Mouse (Mus musculus): Measurements from ENCODE around the gene Nt5e. TPM values are rescaled to one million over a fixed set of nuclear protein-coding genes. Genes with fewer than 3 reads are reported as not detected.
"Not testable (repeated sequence)": the region's sequence is repeated elsewhere in the genome, so short reads cannot be mapped to it uniquely, and the experiment has no call there.

Nt5e gene
- polyA plus RNA-seq (2016; fragmentation: Nextera tagmentation; extraction: Ambion mirVana) = 3.1 and 3.2 TPM in 2 replicates

DNA sequence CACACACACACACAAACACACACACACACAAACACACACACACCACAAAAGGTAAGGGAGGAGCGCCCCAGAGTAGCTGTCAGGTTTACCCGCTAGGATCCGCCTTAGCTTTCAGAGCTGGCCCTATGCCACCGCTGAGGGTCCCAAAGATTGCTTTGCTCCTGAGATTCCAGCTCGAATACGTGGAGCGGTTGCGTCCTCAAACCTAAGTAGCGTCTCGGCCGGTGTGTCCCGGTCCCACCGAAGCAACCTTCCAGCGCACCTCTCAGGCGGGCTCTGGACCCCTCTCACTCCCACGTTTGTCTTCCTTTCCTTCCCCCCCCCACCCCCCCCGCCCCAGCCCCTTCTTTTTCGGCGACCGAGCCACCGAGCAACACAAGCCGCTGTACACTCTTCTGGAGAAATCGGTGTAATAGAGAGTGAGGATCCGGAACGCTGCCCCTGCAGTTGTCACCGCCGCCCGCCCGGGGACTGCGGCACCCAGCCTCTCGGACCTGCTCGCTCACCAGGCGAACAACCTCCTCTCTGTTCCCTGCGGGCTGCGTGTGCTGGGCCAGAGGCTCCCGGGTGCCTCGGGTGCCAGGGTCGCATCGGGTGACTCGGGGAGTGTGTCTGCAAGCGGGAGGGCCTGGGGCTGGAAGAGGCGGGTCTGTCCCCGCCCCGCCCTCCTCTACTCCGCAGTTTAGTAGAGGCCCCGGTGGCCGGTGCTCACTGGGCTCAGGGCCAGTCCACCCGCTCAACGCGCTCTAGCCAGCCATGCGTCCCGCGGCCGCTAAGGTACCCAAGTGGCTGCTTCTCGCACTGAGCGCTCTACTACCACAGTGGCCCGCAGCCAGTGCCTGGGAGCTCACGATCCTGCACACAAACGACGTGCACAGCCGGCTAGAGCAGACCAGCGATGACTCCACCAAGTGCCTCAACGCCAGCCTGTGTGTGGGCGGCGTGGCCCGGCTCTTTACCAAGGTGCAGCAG lies at the start of gene Nt5e:
Gene Nt5e (plus strand): TSS at position 268 of the 972 bp plus-strand sequence.
- Histone ChIP-seq H3K27me3 (peaks cover 42% of the 10 kb centered on the region), H3K4me1 (peaks cover 4% of the 10 kb centered on the region; the same call in 1 of the 2 replicates), H3K36me3 (no peaks in the 10 kb centered on the region), H3K4me3 (peak within 1 kb of the TSS; percentile 57), H3K27ac (no peak within 1 kb of the TSS), H3K9ac (peak within 1 kb of the TSS; percentile 60), H3K9me3 (no peaks in the 10 kb centered on the region), H3K4me2 (replicated peaks) (peak within 1 kb of the TSS; percentile 95)
- peak; percentile 93 for ATAC-seq (ENCODE audit: insufficient number of reproducible peaks, insufficient read depth, low FRiP score, low TSS enrichment)
- 1% methylated on average over 66 of the region's 66 CpGs for WGBS

DNA sequence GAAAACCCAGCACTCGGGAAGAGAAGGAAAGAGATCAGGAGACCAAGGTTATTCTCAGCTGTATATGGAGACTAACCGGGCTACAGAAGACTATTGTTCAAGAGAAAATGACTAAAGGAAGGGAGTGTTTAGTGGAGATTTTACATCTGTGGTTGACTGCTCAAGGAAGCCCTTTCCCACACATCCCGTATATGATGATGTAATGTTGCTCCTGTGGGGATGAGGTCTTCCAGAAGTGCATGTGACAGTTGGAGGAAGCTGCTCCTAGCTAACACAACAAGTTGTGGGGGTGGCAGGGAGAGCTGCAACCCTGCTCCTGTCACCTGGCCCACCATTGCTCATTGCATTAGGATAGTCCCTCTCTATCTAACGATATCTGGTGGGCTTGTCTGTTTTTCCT lies 49.4 kb upstream of the Nt5e start:
- H3K4me3 ChIP-seq = no peak overlapping the region
- H3K27me3 ChIP-seq = no peaks in the 10 kb centered on the region
- no peaks in the 10 kb centered on the region for H3K4me1 ChIP-seq
- no peak overlapping the region for H3K4me2 ChIP-seq (replicated peaks)
- no peak overlapping the region for H3K27ac ChIP-seq
- no peaks in the 10 kb centered on the region for H3K36me3 ChIP-seq
- H3K9me3 ChIP-seq = no peaks in the 10 kb centered on the region
- 80% methylated on average over 4 of the region's 4 CpGs for WGBS
- ATAC-seq (ENCODE audit: insufficient number of reproducible peaks, insufficient read depth, low FRiP score, low TSS enrichment) = no peak
- H3K9ac ChIP-seq = no peak overlapping the region

DNA sequence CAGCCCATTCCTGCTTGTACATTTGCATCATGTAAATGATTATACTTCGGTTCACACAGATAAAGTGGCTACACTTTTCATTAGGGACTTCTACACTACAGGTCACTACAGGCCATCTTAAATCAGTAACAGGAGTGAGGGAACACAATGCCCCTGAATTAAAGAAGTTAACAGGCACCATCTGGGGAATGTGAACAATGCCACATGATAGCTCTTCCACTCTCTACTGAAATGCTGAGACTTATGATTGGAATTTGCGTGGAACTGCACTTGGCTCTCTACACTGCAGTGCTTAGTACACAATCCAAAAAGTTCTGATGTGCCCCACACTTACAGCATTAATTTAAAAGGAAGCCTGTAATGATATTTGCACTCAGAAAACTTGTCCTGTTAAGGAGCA lies 47.3 kb upstream of the Nt5e start:
- Histone ChIP-seq H3K9me3 (no peaks in the 10 kb centered on the region), H3K4me2 (replicated peaks) (no peak overlapping the region), H3K27me3 (no peaks in the 10 kb centered on the region), H3K27ac (no peak overlapping the region), H3K9ac (no peak overlapping the region), H3K4me3 (no peak overlapping the region), H3K4me1 (no peaks in the 10 kb centered on the region), H3K36me3 (no peaks in the 10 kb centered on the region)
- 34% methylated on average over 2 of the region's 2 CpGs for WGBS
- no peak for ATAC-seq (ENCODE audit: insufficient number of reproducible peaks, insufficient read depth, low FRiP score, low TSS enrichment)

DNA sequence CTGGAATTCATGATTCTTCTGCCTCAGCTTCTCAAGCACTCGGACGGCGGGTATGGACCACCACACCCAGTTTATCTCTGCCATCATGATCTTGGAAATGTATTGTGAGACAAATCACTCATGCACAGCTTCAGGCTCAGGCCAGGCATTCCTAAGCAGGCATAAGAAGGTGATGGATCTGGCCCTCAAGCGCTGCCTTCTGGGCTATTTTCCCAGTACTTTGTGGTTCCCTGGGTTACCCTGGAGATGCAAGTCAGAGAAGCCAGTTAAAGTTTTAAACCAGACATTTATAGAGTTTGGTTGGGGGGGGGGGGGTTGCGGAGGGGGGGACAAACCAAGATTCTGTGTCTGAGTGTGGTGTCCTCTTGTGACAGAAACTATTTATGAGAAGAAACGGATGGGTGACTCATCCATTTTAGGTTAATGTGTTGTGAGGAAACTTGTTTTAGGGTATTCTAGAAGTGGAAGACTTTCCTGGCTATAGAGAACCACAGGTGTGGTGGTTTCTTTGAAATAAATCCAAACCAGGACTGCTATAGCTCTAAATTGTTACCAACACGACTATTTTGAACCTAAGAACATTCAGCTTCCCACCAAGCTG lies 37.3 kb upstream of the Nt5e start:
- Histone ChIP-seq H3K4me3 (no peak overlapping the region), H3K36me3 (no peaks in the 10 kb centered on the region), H3K27me3 (no peaks in the 10 kb centered on the region), H3K9ac (no peak overlapping the region), H3K9me3 (no peaks in the 10 kb centered on the region), H3K27ac (no peak overlapping the region), H3K4me2 (replicated peaks) (no peak overlapping the region), H3K4me1 (no peaks in the 10 kb centered on the region)
- ATAC-seq (ENCODE audit: insufficient number of reproducible peaks, insufficient read depth, low FRiP score, low TSS enrichment) = no peak
- WGBS = 83% methylated on average over 7 of the region's 7 CpGs

DNA sequence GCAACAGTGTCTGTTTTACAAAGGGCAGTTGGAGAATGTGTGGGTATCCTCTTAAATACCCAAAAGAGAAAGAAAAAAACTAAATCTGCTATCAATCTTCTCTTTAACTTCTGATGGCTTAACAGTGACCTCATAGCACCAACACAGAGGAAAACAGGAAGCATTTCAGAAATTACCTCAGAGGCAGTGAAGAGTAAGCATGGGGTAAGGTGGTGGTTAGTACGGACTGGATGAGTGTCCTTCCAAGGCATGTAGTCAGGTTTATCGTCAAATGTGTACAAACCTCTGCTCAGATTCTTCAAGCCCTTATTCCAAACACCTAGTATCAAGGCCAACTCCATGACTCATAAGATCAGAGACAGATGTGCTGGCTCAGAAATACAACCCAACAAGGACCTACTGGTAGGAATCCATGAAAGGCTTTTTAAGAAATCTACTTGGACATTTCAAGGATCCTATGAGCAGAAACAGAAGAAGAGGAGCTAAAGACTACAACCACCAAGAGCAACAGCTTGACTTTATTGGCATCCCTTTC lies 34.1 kb upstream of the Nt5e start:
- Histone ChIP-seq H3K4me3 (no peak overlapping the region), H3K4me2 (replicated peaks) (no peak overlapping the region), H3K27ac (no peak overlapping the region), H3K36me3 (no peaks in the 10 kb centered on the region), H3K4me1 (no peaks in the 10 kb centered on the region), H3K27me3 (no peaks in the 10 kb centered on the region), H3K9ac (no peak overlapping the region), H3K9me3 (no peaks in the 10 kb centered on the region)
- ATAC-seq (ENCODE audit: insufficient number of reproducible peaks, insufficient read depth, low FRiP score, low TSS enrichment) = no peak
- 84% methylated on average over 2 of the region's 2 CpGs for WGBS

DNA sequence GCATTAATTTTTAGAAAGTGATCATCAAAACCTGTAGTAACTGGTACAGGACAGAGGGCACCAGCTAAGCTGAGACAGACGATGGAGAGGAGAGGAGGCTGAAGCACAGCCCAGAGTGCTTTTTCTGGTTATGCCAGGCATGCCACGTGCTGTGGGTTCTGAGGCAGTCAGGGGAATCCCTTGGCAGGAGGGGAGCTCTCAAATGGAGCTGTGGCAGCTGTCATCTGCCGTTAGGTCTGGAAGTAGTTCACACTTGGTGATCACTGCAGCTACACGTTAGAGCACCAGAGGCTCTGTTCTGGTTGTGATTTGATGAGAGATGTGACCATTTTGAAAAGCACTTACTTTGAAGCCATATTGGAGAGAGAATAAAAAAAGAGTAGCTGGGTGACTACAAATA lies 31.2 kb upstream of the Nt5e start:
- 60% methylated on average over 4 of the region's 4 CpGs for WGBS
- Histone ChIP-seq H3K27me3 (no peaks in the 10 kb centered on the region), H3K4me1 (no peaks in the 10 kb centered on the region), H3K27ac (no peak overlapping the region), H3K9me3 (no peaks in the 10 kb centered on the region), H3K36me3 (no peaks in the 10 kb centered on the region), H3K4me3 (no peak overlapping the region), H3K4me2 (replicated peaks) (no peak overlapping the region), H3K9ac (no peak overlapping the region)
- ATAC-seq (ENCODE audit: insufficient number of reproducible peaks, insufficient read depth, low FRiP score, low TSS enrichment) = no peak

DNA sequence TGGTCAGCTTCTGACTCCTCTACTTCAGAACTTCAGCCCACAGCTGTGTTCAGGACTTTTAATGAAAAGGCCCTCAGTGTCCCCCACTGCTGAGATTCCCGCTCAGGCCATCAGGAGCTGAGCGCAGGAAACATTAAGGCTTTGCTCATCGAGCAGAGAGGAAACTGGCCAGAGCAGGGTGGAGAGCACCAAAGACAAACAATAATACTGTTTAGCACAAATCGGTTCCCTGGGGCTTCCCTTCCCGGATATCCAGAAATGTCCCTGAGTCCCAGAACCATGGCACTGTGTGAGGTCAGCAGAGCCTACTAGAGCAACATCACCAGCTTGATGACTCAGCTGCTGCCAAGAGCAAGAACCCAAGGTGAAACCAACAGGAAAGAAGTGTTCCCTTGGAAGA lies 30.7 kb upstream of the Nt5e start:
- Histone ChIP-seq H3K4me3 (no peak overlapping the region), H3K27ac (no peak overlapping the region), H3K9me3 (no peaks in the 10 kb centered on the region), H3K4me2 (replicated peaks) (no peak overlapping the region), H3K36me3 (no peaks in the 10 kb centered on the region), H3K27me3 (no peaks in the 10 kb centered on the region), H3K4me1 (no peaks in the 10 kb centered on the region), H3K9ac (no peak overlapping the region)
- no peak for ATAC-seq (ENCODE audit: insufficient number of reproducible peaks, insufficient read depth, low FRiP score, low TSS enrichment)
- WGBS = 61% methylated on average over 5 of the region's 5 CpGs

DNA sequence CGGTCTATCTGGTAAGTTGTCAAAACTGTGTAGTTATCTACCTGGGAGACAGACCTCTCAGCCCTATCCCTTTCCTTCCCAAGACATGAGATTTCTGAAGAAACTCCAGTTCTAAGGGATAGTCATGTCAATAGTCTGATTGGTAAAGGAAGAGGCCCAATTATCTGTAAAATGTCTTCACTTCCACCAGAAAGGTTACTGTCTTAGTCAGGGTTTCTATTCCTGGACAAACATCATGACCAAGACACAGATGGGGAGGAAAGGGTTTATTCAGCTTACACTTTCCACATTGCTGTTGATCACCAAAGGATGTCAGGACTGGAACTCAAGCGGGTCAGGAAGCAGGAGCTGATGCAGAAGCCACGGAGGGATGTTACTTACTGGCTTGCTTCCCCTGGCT lies 29.8 kb upstream of the Nt5e start:
- not testable (repeated sequence) for H3K4me3 ChIP-seq; H3K9me3 ChIP-seq; ATAC-seq (ENCODE audit: insufficient number of reproducible peaks, insufficient read depth, low FRiP score, low TSS enrichment); H3K9ac ChIP-seq; H3K36me3 ChIP-seq; H3K27me3 ChIP-seq; H3K27ac ChIP-seq; H3K4me1 ChIP-seq; H3K4me2 ChIP-seq (replicated peaks)
- 88% methylated on average over 3 of the region's 3 CpGs for WGBS

DNA sequence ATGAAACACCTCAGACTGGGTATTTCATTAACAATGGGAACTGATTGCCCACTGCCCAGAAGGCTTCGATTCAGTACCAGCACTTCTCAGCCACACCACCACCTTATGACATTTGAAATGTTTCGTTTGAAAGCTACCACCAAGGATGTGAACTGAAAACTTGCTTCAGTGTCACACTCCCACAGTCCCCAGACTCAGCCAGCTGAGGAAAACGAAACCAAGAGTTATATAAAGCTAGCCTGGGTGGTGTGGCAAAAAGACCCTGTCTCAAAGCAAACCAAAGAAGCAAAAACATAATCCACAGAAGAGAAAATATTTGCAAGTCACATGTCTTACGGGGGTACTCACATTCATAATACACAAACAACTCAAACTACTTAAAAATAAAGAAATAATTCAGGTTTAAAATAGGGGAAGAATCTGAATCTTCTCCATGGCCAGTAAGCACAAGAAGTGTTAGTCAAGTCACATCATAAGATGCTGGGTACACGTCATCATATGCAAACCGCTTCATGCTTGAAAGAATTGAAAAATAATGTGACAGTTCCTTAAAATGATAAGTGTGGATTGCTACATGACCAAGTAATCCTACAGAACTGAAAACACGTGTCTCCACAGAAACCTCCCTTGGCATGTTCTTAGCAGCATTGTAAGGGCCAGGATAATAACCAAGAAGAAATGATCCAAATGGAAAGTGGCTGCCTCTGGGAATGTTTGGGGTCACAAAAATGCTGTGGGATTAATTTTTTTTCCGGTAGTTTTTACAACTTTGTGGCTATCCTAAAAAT lies 28.9 kb upstream of the Nt5e start:
- 82% methylated on average over 8 of the region's 8 CpGs for WGBS
- no peak overlapping the region for H3K9ac ChIP-seq
- no peak for ATAC-seq (ENCODE audit: insufficient number of reproducible peaks, insufficient read depth, low FRiP score, low TSS enrichment)
- H3K4me2 ChIP-seq (replicated peaks) = no peak overlapping the region
- H3K9me3 ChIP-seq = no peaks in the 10 kb centered on the region
- no peaks in the 10 kb centered on the region for H3K27me3 ChIP-seq
- H3K27ac ChIP-seq = no peak overlapping the region
- H3K36me3 ChIP-seq = no peaks in the 10 kb centered on the region
- H3K4me1 ChIP-seq = no peaks in the 10 kb centered on the region
- no peak overlapping the region for H3K4me3 ChIP-seq

DNA sequence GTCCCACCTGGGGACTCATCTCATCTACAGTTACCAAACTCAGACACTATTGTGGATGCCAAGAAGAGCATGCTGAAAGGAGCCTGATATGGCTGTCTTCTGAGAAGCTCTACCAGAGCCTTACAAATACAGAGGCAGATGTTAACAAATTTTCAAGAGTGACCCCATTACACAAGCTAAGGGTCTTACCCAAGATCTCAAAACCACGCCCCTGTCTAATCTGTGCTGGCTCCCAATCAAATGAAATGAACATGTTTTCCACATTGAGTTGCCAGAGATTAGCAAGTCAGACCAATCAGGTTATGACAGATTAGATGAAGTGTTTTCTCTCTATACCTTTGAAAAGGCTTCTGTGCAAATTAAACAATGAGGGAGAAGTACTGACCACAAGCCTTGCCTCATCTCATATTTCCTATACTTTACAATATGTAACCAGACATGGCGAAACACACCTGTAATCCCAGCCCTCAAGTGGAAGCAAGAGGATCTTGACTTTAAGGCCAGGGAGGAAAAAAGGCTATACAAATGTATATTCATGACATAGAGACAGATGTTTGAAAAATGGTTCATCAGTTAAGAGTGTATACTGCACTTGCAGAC lies 19.9 kb upstream of the Nt5e start:
- Histone ChIP-seq H3K4me1 (no peaks in the 10 kb centered on the region), H3K27me3 (no peaks in the 10 kb centered on the region), H3K9ac (no peak overlapping the region), H3K4me2 (replicated peaks) (no peak overlapping the region), H3K27ac (no peak overlapping the region), H3K9me3 (no peaks in the 10 kb centered on the region), H3K36me3 (no peaks in the 10 kb centered on the region), H3K4me3 (no peak overlapping the region)
- no peak for ATAC-seq (ENCODE audit: insufficient number of reproducible peaks, insufficient read depth, low FRiP score, low TSS enrichment)
- WGBS = 89% methylated on average over 2 of the region's 2 CpGs

DNA sequence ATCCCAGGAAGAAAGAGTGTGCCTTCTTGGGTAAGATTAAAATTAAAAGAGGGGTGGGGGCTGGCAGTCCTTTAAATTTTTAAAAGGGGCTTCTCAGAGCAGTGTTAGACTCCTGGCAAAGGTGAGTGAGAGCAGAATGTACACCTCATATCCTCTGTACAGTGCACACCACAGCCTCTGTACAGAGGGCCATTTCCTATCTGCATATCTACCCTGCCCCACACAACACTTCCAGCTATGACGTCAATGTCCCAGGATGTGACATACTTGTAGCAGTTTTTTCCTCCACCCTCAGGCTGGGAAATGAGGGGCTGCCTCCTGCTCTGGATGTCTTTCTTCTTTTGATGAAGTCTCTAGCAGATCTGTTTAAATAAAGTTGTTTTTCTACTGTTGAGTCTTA lies 17.9 kb upstream of the Nt5e start:
- Histone ChIP-seq H3K9me3 (no peaks in the 10 kb centered on the region), H3K27ac (no peak overlapping the region), H3K4me2 (replicated peaks) (no peak overlapping the region), H3K36me3 (no peaks in the 10 kb centered on the region), H3K4me3 (no peak overlapping the region), H3K27me3 (no peaks in the 10 kb centered on the region), H3K9ac (no peak overlapping the region), H3K4me1 (no peaks in the 10 kb centered on the region)
- ATAC-seq (ENCODE audit: insufficient number of reproducible peaks, insufficient read depth, low FRiP score, low TSS enrichment) = no peak
- 64% methylated on average over 1 of the region's 1 CpGs for WGBS

Measured in embryonic facial prominence, embryonic 12.5 days (tissue).